ENCODE assay signal across 8 mouse cellular contexts in genomic region chr7:97788190-97788668, GRCm38 (mm10). TPM values are rescaled to one million over a fixed set of nuclear protein-coding genes. Genes with fewer than 3 reads are reported as not detected.
DNase-seq lines count a peak whose midpoint lies in the region; ATAC-seq and TF ChIP-seq lines count a peak whose summit lies in the region.

TSS of gene Pak1 (plus strand) at chr7:97788541.

- ATAC-seq in intestine, postnatal 0 days = peak; percentile 83

- no peaks in the 10 kb centered on the region for H3K27me3 ChIP-seq in intestine, postnatal 0 days (replicated peaks; ENCODE audit: control insufficient read depth, insufficient read depth, low read length)
- peaks cover 37% of the 10 kb centered on the region for H3K27me3 ChIP-seq in midbrain, embryonic 10.5 days (ENCODE audit: low read depth, poor library complexity, severe bottlenecking)

- H3K9me3 ChIP-seq in intestine, postnatal 0 days (ENCODE audit: control insufficient read depth) = no peaks in the 10 kb centered on the region
- no peaks in the 10 kb centered on the region for H3K9me3 ChIP-seq in midbrain, embryonic 10.5 days (replicated peaks)

- H3K4me3 ChIP-seq in intestine, postnatal 0 days (ENCODE audit: low read depth, low read length) = peak within 1 kb of the TSS; percentile 84
- peak within 1 kb of the TSS; percentile 95 for H3K4me3 ChIP-seq in midbrain, embryonic 10.5 days

- peak within 1 kb of the TSS; percentile 81 for H3K9ac ChIP-seq in intestine, postnatal 0 days (ENCODE audit: low read depth, low read length)

- DNase-seq in adrenal gland, adult 8-10 months = peak; percentile 79
- peak; percentile 90 for DNase-seq in embryo, embryonic 11 days
- peak; percentile 15 to 26 for DNase-seq in gastrocnemius, postnatal 36 days
- DNase-seq in left cerebral cortex, postnatal 36 days (ENCODE audit: low spot score in 2 of 2) = peak; percentile 80 to 85
- peak; percentile 89 for DNase-seq in midbrain, embryonic 10.5 days (ENCODE audit: low spot score)
- peak; percentile 83 for DNase-seq in right cerebral cortex, postnatal 4 days
- DNase-seq in adipocyte (ENCODE audit: low spot score) = no peak

- H3K4me1 ChIP-seq in intestine, postnatal 0 days (replicated peaks; ENCODE audit: control insufficient read depth, insufficient read depth, low read length) = no peaks in the 10 kb centered on the region; the same call in 1 of the 2 replicates
- H3K4me1 ChIP-seq in midbrain, embryonic 10.5 days = peaks cover 40% of the 10 kb centered on the region

- no peaks in the 10 kb centered on the region for H3K36me3 ChIP-seq in intestine, postnatal 0 days (ENCODE audit: control insufficient read depth, insufficient read depth)
- H3K36me3 ChIP-seq in midbrain, embryonic 10.5 days = no peaks in the 10 kb centered on the region

- H3K4me2 ChIP-seq in intestine, postnatal 0 days (replicated peaks; ENCODE audit: low read depth) = peak within 1 kb of the TSS; percentile 98

- WGBS in intestine, postnatal 0 days = under 1% methylated on average over 46 of the region's 46 CpGs
- under 1% methylated on average over 46 of the region's 46 CpGs for WGBS in midbrain, embryonic 10.5 days

- intact Hi-C loops in gastrocnemius, postnatal 36 days (cut with DNase I) = no loop called here
- intact Hi-C loops in left cerebral cortex, postnatal 36 days (cut with DNase I) = loop anchor here (2.0 kb wide), 1 partner anchor 55 kb away; no protein-coding TSS in a partner anchor

- TF ChIP-seq CTCF in intestine, postnatal 0 days (IDR thresholded peaks at IDR 0.05; ENCODE audit: low read depth) = no peak

- H3K27ac ChIP-seq in intestine, postnatal 0 days (ENCODE audit: low read depth, low read length) = peak within 1 kb of the TSS; percentile 95
- peak within 1 kb of the TSS; percentile 95 for H3K27ac ChIP-seq in midbrain, embryonic 10.5 days (replicated peaks)

RNA-seq across cellular contexts. Expression of gene Pak1, which starts in this region (rescaled TPM):
- 10 to 100 TPM; 15.8 to 35.1 (median 27.8) TPM for total RNA-seq in adrenal gland, adult 8-10 months (2022)
- 10 to 100 TPM; 21.8 to 23.9 TPM for total RNA-seq in gastrocnemius, postnatal 36 days (2021)
- 28.8 and 32.9 TPM in 2 replicates for polyA plus RNA-seq in intestine, postnatal 0 days (2015; fragmentation: Nextera tagmentation; extraction: Ambion mirVana)
- 100 to 1,000 TPM; 384 to 468 TPM for total RNA-seq in left cerebral cortex, postnatal 36 days (2021)
- polyA plus RNA-seq in midbrain, embryonic 10.5 days (2016; fragmentation: Nextera tagmentation; extraction: Ambion mirVana) = 70.4 and 90.6 TPM in 2 replicates

Comparison
In these comparisons a context has a peak if more than half of its experiments do, and no peak if none do; other contexts are left out.
1. RNA of gene Pak1 (total RNA-seq): 384 to 468 TPM in left cerebral cortex, postnatal 36 days; 15.8 to 35.1 TPM in adrenal gland, adult 8-10 months and 21.8 to 23.9 TPM in gastrocnemius, postnatal 36 days; every median in the first group is over 10 times any median in the second.